Mouse (Mus musculus) gastrocnemius, postnatal 4 days (tissue): ENCODE data around the gene Psmd12. TPM values are rescaled to one million over a fixed set of nuclear protein-coding genes. Genes with fewer than 3 reads are reported as not detected.
"Not testable (repeated sequence)": the region's sequence is repeated elsewhere in the genome, so short reads cannot be mapped to it uniquely, and the experiment has no call there.

Source experiments
- DNase-seq, 2 experiments: peaks; one replicate each; pipeline ENCODE4 v3.0.0; 2021 to 2022; ENCODE audit warnings: low spot score in 2 of 2, mixed read lengths in 2 of 2
- total RNA-seq, 2 experiments: library from RNA; stranded (reverse); gene quantifications; 2 replicates each; pipeline ENCODE4 v1.2.3; 2021

Psmd12 gene
- total RNA-seq, 2 experiments from 2014 or later = 83.7 to 107 TPM

- no peak for DNase-seq
Observed at GRCm38 (mm10) chr11:107458986-107459385, 20.3 kb upstream of the Psmd12 start.

GRCm38 (mm10) chr11:107459828-107460227 lies 19.5 kb upstream of the Psmd12 start:
- no peak for DNase-seq

GRCm38 (mm10) chr11:107462478-107462877 lies 16.8 kb upstream of the Psmd12 start:
- no peak for DNase-seq

GRCm38 (mm10) chr11:107463251-107463681 lies 16.0 kb upstream of the Psmd12 start:
- DNase-seq = no peak

DNA sequence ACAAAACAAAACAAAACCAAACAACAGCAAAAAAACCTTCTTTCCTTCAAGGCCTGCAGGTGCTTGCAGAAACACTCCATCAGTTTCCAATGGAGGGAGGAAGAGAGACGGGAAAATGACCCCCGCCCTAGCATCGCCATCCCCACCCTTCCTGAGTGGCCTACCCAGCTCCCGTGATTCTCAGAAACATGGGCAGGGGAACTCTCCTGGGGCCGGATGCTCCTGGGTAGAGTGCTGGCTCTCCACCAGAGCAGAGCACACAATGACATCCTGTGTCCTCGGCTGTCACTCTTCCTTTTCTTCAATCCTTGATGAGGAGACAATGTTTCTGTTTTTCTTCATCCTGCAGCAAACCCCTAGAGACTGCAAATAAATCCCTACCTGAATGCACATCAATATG lies 15.1 kb upstream of the Psmd12 start:
- DNase-seq = no peak

GRCm38 (mm10) chr11:107465041-107465440 lies 14.2 kb upstream of the Psmd12 start:
- DNase-seq = no peak

DNA sequence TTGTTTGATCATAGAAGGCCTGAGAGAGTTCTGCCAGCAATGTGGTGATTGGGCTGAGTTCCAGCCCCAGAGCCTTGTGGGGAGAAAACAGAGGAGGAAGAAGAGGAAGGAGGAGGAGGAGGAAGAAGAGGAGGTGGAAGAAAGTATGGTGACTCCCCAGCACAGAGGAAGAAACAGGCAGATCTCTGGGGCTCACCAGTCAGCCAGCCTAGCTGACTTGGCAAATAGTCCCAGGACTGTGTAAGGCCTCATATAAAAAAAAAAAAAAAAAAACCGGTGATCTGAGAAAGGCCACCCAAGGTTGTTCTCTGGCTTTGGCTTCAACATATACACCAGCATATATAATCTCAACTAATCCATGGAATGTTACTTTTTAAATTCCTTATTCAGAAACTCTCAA lies 13.3 kb upstream of the Psmd12 start:
- DNase-seq = no peak

GRCm38 (mm10) chr11:107466611-107467391 lies 12.5 kb upstream of the Psmd12 start:
- no peak for DNase-seq

- no peak for DNase-seq
Observed at GRCm38 (mm10) chr11:107468252-107469030, 10.8 kb upstream of the Psmd12 start.

GRCm38 (mm10) chr11:107469031-107469522 lies 10.2 kb upstream of the Psmd12 start:
- DNase-seq = peak; percentile 60 to 83

DNA sequence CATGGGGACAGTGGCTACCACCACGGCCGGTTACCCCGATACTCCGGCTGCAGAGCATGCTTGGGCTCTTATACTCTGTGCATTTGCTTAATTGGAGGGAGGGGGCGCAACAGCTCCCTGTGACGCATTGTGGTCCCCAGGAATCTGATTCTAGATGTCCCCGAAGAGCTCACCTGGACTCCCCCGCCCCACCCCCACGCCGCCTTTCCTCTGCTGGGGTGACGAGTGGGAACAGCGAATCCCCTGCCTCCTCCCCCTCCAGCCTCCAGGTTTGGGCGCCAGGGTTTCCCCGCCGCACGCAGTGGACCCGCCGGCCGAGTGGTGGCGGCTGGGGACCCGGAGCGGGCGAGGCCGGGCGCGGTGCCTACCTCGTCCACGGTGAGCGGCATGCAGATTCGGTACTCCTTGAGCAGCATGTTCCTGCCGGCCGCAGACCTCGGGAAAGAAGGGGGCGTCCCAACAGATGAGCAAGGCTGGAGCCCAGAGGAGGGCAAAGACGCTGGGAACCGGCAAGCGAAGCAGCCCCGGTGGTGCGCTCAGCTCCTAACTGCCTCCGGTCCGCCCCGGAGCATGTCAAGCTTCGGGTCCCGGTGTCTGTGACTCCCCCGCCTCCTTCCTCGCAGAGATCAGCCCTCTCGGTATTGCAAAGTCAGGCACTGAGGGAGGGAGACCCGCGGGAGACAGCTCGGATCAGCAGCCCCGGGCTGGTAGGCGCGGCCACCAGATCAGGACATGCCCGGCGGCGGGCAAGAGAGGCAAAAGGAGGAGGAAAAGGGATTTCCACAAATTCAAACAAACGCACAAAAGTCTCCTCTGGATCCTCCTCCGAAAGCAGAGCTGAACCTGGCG lies 9.5 kb upstream of the Psmd12 start:
- DNase-seq = peak; percentile 57 to 63

DNA sequence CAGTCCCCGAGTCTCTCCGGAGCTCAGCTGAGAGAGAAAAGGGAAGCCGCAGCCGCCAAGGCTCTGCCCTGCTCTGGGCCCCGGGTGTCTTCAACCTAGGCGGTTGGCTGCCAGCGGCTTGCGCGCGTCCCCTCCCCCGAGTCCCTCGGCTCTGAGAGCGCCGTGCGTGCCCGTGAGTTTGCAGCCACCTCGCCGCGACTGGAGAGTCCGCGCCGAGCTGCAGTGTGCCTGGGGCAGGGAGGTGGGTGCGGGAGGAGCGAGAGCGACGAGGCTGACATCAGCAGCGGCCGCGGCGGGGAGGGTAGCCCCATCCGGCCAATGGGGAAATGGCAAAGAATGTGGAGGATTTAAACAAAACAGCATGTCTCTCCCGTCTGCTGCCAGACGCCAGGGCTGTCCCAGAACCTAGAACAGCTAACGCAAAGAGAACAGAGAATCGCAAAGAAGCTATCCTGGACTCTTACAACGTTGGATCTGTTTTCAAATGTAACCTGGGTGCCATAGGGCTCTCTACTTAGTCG lies 8.7 kb upstream of the Psmd12 start, which contains the start of gene Pitpnc1:
TSS of gene Pitpnc1 (minus strand) at position 179 of the 521 bp plus-strand sequence.
- peak; percentile 69 to 82 for DNase-seq

- no peak for DNase-seq
Observed at GRCm38 (mm10) chr11:107471071-107471720, 8.1 kb upstream of the Psmd12 start.

DNA sequence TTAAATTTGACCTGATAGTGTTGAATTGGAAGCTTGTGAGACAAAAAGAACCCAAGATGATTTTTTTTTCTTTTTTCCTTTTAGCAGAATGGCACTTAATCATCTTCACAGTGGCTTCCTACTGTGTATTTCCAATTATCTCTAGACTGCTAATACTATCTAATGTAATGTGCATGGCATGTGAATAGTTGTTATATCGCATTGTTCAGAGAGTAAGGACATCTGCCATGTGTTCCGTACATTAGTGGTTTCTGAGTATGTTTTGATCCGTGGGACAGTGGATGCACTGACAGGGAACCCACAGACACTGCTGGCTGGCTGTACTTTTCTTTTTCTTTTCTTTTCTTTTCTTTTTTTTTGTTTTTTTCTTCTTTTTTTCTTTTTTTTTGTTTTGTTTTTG lies 7.0 kb upstream of the Psmd12 start:
- no peak for DNase-seq

DNA sequence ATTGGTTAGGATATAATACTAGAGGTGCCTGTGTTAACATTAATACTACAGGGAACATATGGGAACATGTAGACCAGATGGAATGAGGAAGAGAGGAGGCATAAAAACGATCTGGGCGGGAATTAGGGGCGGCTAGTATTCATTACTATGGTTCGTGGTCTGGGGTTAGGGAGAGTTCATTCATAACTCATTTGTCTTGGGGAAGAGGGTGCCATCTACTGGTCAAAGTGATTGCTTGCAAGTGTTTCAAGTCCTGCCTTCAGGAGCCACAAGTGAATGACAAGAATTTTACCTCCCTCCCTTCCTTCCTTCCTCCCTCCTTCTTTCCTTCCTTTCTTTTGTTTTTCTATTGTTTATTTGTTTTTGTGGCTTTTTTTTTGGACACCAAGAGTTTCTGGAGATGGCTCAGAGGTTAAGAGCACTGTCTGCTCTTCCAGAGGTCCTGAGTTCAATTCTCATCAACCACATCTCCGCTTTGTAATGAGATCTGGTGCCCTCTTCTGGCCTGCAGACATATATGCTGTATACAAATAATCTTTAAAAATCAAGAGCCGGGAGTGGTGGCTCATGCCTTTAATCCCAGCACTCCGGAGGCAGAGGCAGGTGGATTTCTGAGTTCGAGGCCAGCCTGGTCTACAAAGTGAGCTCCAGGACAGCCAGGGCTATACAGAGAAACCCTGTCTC lies 6.0 kb upstream of the Psmd12 start:
- DNase-seq = peak in 1 of 2 experiments; percentile 18

DNA sequence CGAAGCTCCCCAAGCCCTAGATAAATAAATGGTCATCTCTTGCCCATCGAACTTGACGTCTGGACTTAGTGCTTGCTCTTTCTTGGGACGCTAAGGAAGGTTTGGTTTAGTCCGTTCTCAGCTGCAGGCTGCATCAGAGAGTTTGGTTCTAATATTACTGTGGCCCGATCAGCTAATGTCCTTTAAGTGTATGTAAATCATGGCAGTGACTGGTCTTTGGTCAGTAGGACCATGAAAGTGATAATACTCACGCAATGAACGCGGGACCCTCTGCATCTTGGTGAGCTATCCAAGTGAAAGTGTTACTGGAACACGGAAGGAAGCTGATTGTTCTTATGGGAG lies 549 bp downstream of the Psmd12 start:
- DNase-seq = no peak

DNA sequence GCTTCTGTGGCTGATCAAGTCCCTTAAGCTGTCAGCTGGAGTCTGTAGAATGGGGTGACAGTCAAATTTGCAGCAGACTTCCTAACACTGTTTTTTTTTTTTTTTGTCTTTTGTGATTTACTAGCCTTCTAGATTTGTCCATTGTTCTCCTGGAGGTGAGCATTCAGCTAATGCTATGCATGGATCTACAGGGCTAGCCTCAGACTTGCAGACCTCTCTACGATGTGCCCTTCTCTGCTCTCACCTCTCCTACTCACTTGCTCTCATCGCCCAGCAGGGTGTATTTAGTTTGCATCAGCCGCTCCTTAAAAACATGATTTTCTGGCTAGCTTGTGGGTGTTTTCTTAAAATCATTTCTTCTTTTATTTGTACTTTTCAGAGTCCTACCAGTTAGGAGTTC lies 5.1 kb downstream of the Psmd12 start:
- no peak for DNase-seq

- no peak for DNase-seq
Observed at GRCm38 (mm10) chr11:107502801-107503200, 23.5 kb downstream of the Psmd12 start.

- not testable (repeated sequence) for DNase-seq
Observed at GRCm38 (mm10) chr11:107504364-107504763, 25.1 kb downstream of the Psmd12 start.

DNA sequence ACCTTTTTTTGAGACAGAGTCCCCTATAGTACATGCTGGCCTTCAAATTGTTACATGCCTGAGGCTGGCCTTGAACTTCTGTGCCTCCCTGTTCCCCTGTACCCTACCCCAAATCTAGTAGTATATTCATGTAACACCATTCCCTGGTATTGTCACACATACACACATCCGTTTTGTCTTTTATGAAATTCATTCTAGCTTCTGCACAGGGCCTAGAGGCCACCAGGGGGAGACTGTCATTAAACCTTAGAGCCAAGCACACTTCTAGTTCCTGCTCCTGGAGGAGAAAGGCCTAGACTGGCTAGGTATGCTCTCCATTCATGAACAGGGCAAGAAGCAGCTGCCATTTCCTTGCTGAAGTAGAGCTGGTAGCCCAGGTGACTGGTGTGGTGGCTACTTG lies 27.0 kb downstream of the Psmd12 start:
- no peak for DNase-seq
